Mouse (Mus musculus) hindbrain, embryonic 15.5 days (tissue): ENCODE measurements around the gene Dnajc6. TPM values are rescaled to one million over a fixed set of nuclear protein-coding genes. Genes with fewer than 3 reads are reported as not detected.
A peak's percentile ranks its signal among the peaks of the same experiment; 100 is the strongest.

ENCODE experiments used
- ATAC-seq: fragments of 200-750 bp; cut with Nextera tagmentation; 2 replicates; pipeline ENCODE4 v1.8.0; 2017; ENCODE audit warnings: low read depth, moderate number of reproducible peaks, moderate TSS enrichment; ENCODE audit not compliant: low FRiP score
- H3K27ac ChIP-seq: fragments of 300-500 bp; sonication (generic); replicated peaks from 2 replicates; pipeline ENCODE4 v1.5.1; 2015; ENCODE audit warnings: mild to moderate bottlenecking, inconsistent platforms
- H3K27me3 ChIP-seq: fragments of 300-500 bp; sonication (generic); 2 replicates; pipeline ENCODE4 v1.6.1; 2015; ENCODE audit warnings: control low read depth, inconsistent platforms
- H3K36me3 ChIP-seq: fragments of 300-500 bp; sonication (generic); 2 replicates; pipeline ENCODE4 v1.6.1; 2015; ENCODE audit warnings: control low read depth, inconsistent platforms
- H3K4me1 ChIP-seq: fragments of 300-500 bp; sonication (generic); replicated peaks from 2 replicates; pipeline ENCODE4 v1.6.1; 2015; ENCODE audit warnings: control low read depth, inconsistent platforms
- H3K4me2 ChIP-seq: fragments of 300-500 bp; sonication (generic); 2 replicates; pipeline ENCODE4 v1.6.1; 2015; ENCODE audit warnings: moderate library complexity, mild to moderate bottlenecking, inconsistent platforms
- H3K4me3 ChIP-seq: fragments of 300-500 bp; sonication (generic); 2 replicates; pipeline ENCODE4 v1.5.1; 2015; ENCODE audit warnings: mild to moderate bottlenecking, inconsistent platforms
- H3K9ac ChIP-seq: fragments of 300-500 bp; sonication (generic); 2 replicates; pipeline ENCODE4 v1.6.1; 2015; ENCODE audit warnings: inconsistent platforms
- H3K9me3 ChIP-seq: fragments of 300-500 bp; sonication (generic); 2 replicates; pipeline ENCODE4 v1.6.1; 2016; ENCODE audit warnings: control low read depth, inconsistent platforms
- WGBS: fragments of 180-500 bp; shearing (Covaris S2); methylation state at CpG from one replicate; pipeline ENCODE4 v1.1.7; 2015; 5-methylcytosine and 5-hydroxymethylcytosine counted together
- polyA plus RNA-seq: library from polyadenylated mRNA; unstranded; fragments of >200 nt; fragmentation: Nextera tagmentation; extraction: Ambion mirVana; gene quantifications from 2 replicates; pipeline ENCODE4 v1.2.1, GENCODE M21; 2015

Dnajc6 gene
- polyA plus RNA-seq, 1 experiment from 2014 or later, result 60.4 TPM

DNA sequence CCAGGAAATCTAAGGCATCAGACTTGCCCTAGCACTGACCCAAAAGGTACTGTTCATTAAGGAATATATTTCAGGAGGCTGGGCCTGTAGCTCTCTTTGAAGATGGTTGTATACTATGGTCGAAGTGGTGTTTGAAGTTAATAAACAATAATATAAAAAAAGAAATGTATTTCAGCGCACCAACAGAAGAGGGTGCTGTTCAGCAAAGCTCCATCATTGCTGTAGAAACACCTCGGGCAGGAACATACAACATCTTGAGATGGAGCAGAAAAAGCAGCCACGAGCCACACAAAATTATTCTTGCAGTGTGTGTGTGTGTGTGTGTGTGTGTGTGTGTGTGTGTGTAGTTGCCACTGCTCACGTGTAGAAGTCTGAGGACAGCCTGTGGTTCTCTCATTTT is 25.9 kb upstream of the Dnajc6 start:
- 59% methylated on average over 5 of the region's 5 CpGs for WGBS

DNA sequence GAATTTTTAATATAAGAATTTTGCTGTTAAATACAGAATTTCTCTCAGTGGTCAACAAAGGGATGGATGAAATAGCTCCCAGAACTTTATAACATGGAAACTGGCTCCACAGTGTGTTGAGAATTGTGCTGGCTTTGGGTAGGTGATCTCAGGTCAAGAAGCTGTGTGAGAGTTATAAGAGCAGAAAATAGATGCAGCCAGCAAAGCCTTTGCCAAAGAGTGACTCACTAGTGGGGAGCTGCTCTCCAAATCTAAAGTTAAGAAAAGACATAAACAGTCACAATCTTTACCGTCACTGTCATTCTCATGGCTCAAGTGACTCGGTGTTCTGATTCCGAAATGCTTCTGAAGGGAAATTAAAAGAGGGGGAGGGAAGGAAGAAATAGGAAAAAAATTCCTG is 23.7 kb upstream of the Dnajc6 start:
- H3K9me3 ChIP-seq, result no peaks in the 10 kb centered on the region
- H3K4me1 ChIP-seq, result no peaks in the 10 kb centered on the region
- H3K27ac ChIP-seq, result no peak overlapping the region
- no peaks in the 10 kb centered on the region for H3K36me3 ChIP-seq
- H3K4me3 ChIP-seq, result no peak overlapping the region
- no peak overlapping the region for H3K4me2 ChIP-seq
- no peak overlapping the region for H3K9ac ChIP-seq
- WGBS, result 86% methylated on average over 3 of the region's 3 CpGs
- ATAC-seq, result no peak
- H3K27me3 ChIP-seq, result no peaks in the 10 kb centered on the region

More for the DNA sequence above, 25.9 kb upstream of the Dnajc6 start:
- Histone ChIP-seq H3K27me3 (no peaks in the 10 kb centered on the region), H3K36me3 (no peaks in the 10 kb centered on the region), H3K4me1 (no peaks in the 10 kb centered on the region), H3K9me3 (no peaks in the 10 kb centered on the region), H3K9ac (no peak overlapping the region), H3K4me2 (no peak overlapping the region), H3K4me3 (no peak overlapping the region), H3K27ac (no peak overlapping the region)
- ATAC-seq, result no peak

DNA sequence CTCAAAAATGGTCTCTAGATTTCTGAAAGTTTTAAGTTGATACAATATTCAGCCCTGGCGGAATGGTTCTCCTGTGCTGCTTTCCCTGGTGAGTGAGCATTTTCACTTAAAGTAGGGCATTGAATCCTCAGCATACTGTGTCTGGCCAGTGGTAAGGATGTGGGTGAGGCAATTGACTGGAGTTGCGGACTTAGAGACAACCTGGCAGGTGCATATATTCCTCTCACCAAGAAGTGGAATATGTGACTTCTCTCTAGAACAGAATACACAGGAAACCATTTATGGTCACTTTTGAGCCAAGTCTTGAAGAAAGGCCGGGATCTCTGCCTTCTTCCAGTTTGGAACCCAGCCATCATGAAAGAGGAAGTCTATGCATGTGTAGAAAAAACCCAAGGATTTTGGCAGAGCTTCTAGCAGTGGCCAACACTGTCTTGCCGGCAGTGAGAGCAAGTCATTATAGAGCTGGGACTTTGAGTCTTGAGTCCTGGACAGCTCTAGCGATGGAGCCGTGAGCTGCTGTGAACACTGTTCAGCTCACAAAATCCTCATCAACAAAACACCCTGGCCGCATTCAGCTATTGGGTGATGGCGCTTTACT is 6.0 kb upstream of the Dnajc6 start:
- no peaks in the 10 kb centered on the region for H3K9me3 ChIP-seq
- WGBS, result 89% methylated on average over 8 of the region's 8 CpGs
- no peak for ATAC-seq
- H3K36me3 ChIP-seq, result no peaks in the 10 kb centered on the region
- no peak overlapping the region for H3K4me2 ChIP-seq
- no peaks in the 10 kb centered on the region for H3K27me3 ChIP-seq
- H3K9ac ChIP-seq, result no peak overlapping the region
- no peaks in the 10 kb centered on the region for H3K4me1 ChIP-seq
- H3K27ac ChIP-seq, result no peak overlapping the region
- H3K4me3 ChIP-seq, result no peak overlapping the region

DNA sequence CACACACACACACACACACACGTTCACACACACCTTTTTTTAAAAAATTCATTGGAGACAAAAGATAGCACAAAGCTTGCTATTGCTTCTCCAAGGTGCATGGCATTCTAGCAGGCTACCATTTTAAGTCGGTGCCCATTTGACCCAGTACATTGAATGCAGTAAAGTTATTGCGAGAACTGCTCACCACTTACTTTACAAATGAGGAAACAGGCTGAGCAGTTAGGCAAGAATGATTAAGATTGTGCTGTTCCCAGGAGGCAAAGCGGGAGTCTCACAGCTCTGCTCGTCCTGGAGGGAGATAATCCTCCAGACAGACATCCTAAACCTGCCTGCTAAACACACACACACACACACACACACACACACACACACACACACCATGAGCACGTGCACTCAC is 4.7 kb upstream of the Dnajc6 start:
- Histone ChIP-seq H3K4me1 (peaks cover 1% of the 10 kb centered on the region), H3K27ac (no peak overlapping the region), H3K9me3 (no peaks in the 10 kb centered on the region), H3K27me3 (no peaks in the 10 kb centered on the region), H3K4me2 (no peak overlapping the region), H3K4me3 (no peak overlapping the region), H3K36me3 (no peaks in the 10 kb centered on the region), H3K9ac (no peak overlapping the region)
- 71% methylated on average over 6 of the region's 6 CpGs for WGBS
- ATAC-seq, result no peak

DNA sequence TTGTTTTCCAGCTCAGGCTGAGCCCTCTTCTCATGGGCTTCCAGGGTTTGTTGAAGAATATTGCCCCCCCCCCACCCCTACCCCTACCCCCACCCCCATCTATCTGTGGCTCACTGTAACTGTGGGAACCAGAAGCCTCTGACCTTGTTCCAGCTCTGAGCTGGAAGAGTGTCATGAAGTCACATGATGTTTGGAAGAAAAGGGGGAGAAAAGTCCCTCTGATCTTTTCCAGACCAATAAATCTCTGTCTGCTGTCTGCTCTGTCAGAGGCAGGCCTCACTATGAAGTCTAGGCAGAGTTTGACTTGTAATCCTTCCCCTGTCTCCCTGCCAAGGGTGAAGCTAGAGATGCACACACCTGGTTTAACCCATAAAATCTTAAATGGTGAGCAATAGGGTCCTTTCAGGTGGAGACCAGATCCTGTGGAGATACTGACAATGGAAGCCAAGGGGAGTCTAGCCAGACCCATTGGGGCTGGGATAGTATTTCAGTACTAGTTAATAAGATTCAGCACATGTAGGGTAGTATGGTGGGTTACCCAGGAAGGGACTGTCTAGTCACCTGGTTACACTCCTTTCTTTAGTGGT is 2.7 kb upstream of the Dnajc6 start:
- Histone ChIP-seq H3K9me3 (no peaks in the 10 kb centered on the region), H3K4me3 (no peak overlapping the region), H3K9ac (no peak overlapping the region), H3K4me1 (peaks cover 11% of the 10 kb centered on the region), H3K4me2 (no peak overlapping the region), H3K27me3 (peaks cover 14% of the 10 kb centered on the region), H3K27ac (no peak overlapping the region), H3K36me3 (no peaks in the 10 kb centered on the region)
- ATAC-seq, result no peak

DNA sequence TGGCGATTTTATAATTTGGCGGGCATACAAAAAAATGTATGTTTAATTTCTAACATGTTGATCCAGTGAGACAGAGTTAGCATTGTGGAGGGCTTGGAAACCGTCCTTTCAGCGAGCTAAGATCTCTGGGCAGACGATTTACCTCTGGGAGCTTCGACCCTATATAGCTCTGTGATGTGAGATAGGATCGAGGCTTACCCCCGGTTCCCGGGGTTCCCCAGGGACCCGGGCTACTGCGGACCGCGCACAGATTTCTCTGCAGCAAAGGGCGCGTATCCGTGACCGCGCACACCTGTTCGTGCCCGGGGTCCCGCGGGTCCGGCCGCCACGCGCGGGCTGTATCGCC is 287 bp upstream of the Dnajc6 start:
- no peak overlapping the region for H3K27ac ChIP-seq
- H3K27me3 ChIP-seq, result peaks cover 19% of the 10 kb centered on the region
- H3K4me1 ChIP-seq, result peaks cover 11% of the 10 kb centered on the region
- peak overlapping the region; percentile 95 for H3K4me2 ChIP-seq
- no peaks in the 10 kb centered on the region for H3K36me3 ChIP-seq
- WGBS, result 3% methylated on average over 28 of the region's 28 CpGs
- ATAC-seq, result peak; percentile 33; the same call in 1 of the 2 replicates
- peak overlapping the region; percentile 71 for H3K4me3 ChIP-seq
- H3K9me3 ChIP-seq, result no peaks in the 10 kb centered on the region
- H3K9ac ChIP-seq, result peak overlapping the region; percentile 62

DNA sequence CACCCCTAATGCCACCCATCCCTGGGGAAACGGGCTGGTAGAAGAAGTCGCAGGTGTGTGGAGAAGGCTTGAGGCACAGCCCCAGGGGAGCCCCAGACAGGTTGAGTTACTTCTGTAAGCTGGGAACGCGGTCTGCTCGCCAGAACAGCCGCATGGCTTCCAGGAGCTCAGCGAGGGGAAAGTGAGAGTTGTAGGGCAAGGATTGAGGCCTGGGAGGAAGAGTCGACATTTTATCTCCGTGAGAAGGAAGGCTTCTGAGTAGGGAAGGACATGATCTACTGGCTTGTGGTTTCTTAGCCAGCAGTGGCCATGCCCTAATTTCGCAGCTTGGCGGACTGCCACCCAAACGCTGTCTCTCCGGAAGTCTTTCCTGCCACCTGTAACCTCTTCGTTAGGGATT is 888 bp downstream of the Dnajc6 start:
- H3K9me3 ChIP-seq, result no peaks in the 10 kb centered on the region
- no peak for ATAC-seq
- H3K4me2 ChIP-seq, result peak overlapping the region; percentile 95
- WGBS, result 3% methylated on average over 14 of the region's 14 CpGs
- H3K36me3 ChIP-seq, result no peaks in the 10 kb centered on the region
- no peak overlapping the region for H3K27ac ChIP-seq
- peak overlapping the region; percentile 71 for H3K4me3 ChIP-seq
- peaks cover 19% of the 10 kb centered on the region for H3K27me3 ChIP-seq
- peak overlapping the region; percentile 20; the same call in 1 of the 2 replicates for H3K9ac ChIP-seq
- peaks cover 11% of the 10 kb centered on the region for H3K4me1 ChIP-seq

DNA sequence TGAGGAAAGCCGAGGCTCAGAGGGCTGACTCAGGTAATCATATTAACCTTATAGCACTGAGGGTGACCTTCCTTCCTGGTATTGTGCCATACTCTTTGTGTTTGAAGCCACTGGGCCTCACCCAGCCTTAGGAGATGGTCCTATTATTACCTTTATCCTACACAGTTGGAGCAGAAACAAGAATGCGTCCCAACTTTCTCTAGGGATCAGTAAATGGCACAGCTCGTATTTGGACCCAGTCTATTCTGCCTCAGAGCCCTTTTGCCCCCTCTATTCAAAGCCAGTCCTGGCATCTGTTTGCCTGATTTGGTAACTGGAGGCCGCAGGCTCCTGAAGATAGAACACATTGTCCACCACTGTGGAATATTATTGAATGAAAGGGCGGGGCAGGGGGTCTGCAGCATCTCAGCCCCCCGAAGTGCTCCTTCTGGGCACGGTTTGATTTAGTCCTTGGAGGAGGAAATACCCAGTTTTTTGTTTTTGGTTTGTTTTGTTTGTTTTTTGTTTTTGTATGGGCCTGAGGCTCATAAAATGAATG is 8.1 kb downstream of the Dnajc6 start:
- ATAC-seq, result no peak
- peaks cover 13% of the 10 kb centered on the region for H3K4me1 ChIP-seq
- no peak overlapping the region for H3K9ac ChIP-seq
- no peaks in the 10 kb centered on the region for H3K9me3 ChIP-seq
- H3K36me3 ChIP-seq, result no peaks in the 10 kb centered on the region
- H3K4me3 ChIP-seq, result no peak overlapping the region
- no peak overlapping the region for H3K27ac ChIP-seq
- WGBS, result 42% methylated on average over 7 of the region's 7 CpGs
- H3K27me3 ChIP-seq, result no peaks in the 10 kb centered on the region
- H3K4me2 ChIP-seq, result no peak overlapping the region

DNA sequence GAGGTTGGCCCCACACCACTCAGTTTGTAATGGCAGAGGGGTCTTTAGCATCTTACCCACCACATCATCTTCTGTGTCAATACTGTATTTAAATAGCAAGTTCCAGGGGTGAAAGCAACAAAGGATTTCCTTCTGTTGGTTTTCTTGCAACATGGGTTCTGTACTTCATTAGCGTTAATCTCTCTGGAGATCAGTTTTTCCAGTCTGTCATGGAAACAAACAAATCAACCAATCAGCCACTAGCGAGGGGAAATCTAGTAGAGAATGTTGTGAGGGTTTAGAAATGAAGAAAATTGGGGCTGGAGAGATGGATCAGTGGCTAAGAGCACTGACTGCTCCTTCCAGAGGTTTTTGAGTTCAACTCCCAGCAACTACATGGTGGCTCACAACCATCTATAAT is 9.5 kb downstream of the Dnajc6 start:
- H3K9me3 ChIP-seq, result no peaks in the 10 kb centered on the region
- H3K4me3 ChIP-seq, result no peak overlapping the region
- H3K4me2 ChIP-seq, result no peak overlapping the region
- no peak overlapping the region for H3K27ac ChIP-seq
- WGBS, result 71% methylated on average over 2 of the region's 2 CpGs
- ATAC-seq, result no peak
- H3K9ac ChIP-seq, result no peak overlapping the region
- no peaks in the 10 kb centered on the region for H3K27me3 ChIP-seq
- no peaks in the 10 kb centered on the region for H3K36me3 ChIP-seq
- H3K4me1 ChIP-seq, result peaks cover 16% of the 10 kb centered on the region

DNA sequence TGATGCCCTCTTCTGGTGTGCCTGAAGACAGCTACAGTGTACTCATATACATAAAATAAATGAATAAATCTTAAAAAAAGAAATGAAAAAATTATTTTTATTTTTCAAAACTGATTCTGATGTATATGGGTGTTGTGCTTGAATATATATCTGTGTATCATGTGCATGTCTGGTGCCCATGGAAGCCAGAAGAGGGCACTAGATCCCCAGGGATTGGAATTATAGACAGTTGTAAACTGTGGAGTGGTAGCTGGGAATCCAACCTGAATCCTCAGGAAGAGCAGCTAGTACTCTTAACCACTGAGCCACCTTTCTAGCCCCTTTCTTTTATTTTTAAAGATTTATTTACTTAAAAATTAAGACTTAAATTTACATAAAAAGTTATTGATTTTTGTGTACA is 9.9 kb downstream of the Dnajc6 start:
- H3K4me3 ChIP-seq, result no peak overlapping the region
- H3K9ac ChIP-seq, result no peak overlapping the region
- no peaks in the 10 kb centered on the region for H3K36me3 ChIP-seq
- H3K27ac ChIP-seq, result no peak overlapping the region
- H3K4me1 ChIP-seq, result peaks cover 16% of the 10 kb centered on the region
- H3K27me3 ChIP-seq, result no peaks in the 10 kb centered on the region
- no peak for ATAC-seq
- no peaks in the 10 kb centered on the region for H3K9me3 ChIP-seq
- H3K4me2 ChIP-seq, result no peak overlapping the region

DNA sequence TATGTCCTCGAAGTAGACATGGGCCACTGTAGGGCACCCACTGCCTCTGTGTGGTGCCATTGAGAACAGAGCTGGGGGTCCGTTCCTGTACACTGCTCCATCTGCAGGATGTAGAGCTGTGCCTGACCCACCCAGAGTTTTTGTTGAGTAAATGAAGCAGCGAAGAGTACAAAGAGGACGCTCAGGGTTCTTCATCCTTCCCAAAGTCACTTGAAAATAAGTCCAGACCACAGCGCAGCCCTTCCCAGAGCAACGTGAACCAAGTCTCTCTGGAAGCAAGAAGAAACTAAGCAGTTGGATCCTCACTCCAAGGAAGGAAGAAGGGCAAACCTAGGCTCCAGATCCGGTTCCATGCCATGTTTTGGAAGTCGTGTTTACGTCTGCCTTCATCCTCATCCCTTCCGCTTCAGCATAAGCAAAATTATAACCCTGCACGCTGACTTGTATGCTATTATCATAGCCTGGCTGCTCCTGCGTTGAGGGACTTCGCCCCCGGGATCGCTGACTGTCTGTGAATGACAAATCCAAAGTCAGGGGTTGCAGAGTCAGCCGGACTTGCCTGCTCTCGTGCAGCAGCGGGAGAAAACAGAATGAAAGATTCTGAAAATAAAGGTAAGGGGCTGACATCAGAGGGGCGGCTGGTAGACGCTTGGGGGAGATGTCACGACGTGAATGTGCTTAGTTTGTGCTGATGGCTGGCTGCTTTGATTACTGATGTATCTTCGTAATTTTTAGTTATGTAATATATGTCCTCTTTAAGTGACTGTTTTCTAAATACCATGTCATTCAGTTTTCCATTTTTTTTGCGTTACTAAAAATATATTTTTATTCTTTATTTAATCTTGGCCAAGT is 11.3 kb downstream of the Dnajc6 start:
- peak overlapping the region; percentile 76 for H3K27ac ChIP-seq
- peak; percentile 74 for ATAC-seq
- no peaks in the 10 kb centered on the region for H3K27me3 ChIP-seq
- H3K9me3 ChIP-seq, result no peaks in the 10 kb centered on the region
- H3K9ac ChIP-seq, result peak overlapping the region; percentile 64
- 9% methylated on average over 24 of the region's 24 CpGs for WGBS
- H3K4me1 ChIP-seq, result peaks cover 16% of the 10 kb centered on the region
- peak overlapping the region; percentile 58 for H3K4me3 ChIP-seq
- no peaks in the 10 kb centered on the region for H3K36me3 ChIP-seq
- H3K4me2 ChIP-seq, result peak overlapping the region; percentile 81

DNA sequence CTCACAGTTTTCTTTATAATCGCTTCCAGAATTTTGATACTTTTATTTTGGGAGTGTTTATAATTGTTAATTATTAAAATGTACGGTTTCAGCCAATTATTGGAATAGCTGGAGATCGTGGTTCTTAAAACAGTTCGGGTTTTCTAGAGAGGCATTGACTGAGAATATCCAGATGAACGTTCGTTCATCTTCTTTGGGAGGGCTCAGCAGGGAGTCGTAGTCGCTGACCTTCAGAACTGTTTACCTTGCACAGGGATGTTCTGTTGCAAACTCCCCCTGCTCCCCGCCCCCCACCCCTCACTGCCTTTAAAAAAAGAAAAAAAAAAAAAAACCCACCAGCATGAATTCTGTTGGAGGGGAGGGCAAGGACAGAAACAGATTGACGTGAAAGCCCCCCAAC is 12.0 kb downstream of the Dnajc6 start:
- Histone ChIP-seq H3K9ac (peak overlapping the region; percentile 53), H3K9me3 (no peaks in the 10 kb centered on the region), H3K4me3 (peak overlapping the region; percentile 58), H3K36me3 (no peaks in the 10 kb centered on the region), H3K27ac (peak overlapping the region; percentile 72), H3K4me2 (peak overlapping the region; percentile 81), H3K4me1 (peaks cover 16% of the 10 kb centered on the region), H3K27me3 (no peaks in the 10 kb centered on the region)
- 0 out of 2 replicates have a peak, but pooled peaks have one; percentile 9 for ATAC-seq
- WGBS, result 2% methylated on average over 10 of the region's 10 CpGs
